Comparison of ENCODE assay signal across 10 mouse cellular contexts in genomic region chr8:126712749-126713148, GRCm38 (mm10).
A peak's percentile ranks its signal among the peaks of the same experiment; 100 is the strongest.
DNase-seq lines count a peak whose midpoint lies in the region; ATAC-seq and TF ChIP-seq lines count a peak whose summit lies in the region.
"Had no signal": no experiment of that assay in that cellular context is flagged by ENCODE, and none has a peak within 500 bp of the region (broad histone marks: within the 10 kb centered on the region; RNA-seq: fewer than 3 reads in every experiment).

No protein-coding gene starts in this region.

- no peak for TF ChIP-seq CTCF in kidney, postnatal 0 days (IDR thresholded peaks at IDR 0.05; ENCODE audit: low read depth)

- no peaks in the 10 kb centered on the region for H3K36me3 ChIP-seq in hindbrain, embryonic 13.5 days
- H3K36me3 ChIP-seq in hindbrain, embryonic 14.5 days (replicated peaks; ENCODE audit: control insufficient read depth, insufficient read depth), result no peaks in the 10 kb centered on the region
- no peaks in the 10 kb centered on the region for H3K36me3 ChIP-seq in kidney, postnatal 0 days (ENCODE audit: insufficient read depth, low read length)
- H3K36me3 ChIP-seq: liver, embryonic 15.5 days had no signal

- no peaks in the 10 kb centered on the region for H3K27me3 ChIP-seq in hindbrain, embryonic 13.5 days
- H3K27me3 ChIP-seq in hindbrain, embryonic 14.5 days (ENCODE audit: control insufficient read depth, insufficient read depth, low read length), result no peaks in the 10 kb centered on the region
- H3K27me3 ChIP-seq in kidney, postnatal 0 days (ENCODE audit: insufficient read depth, low read length), result no peaks in the 10 kb centered on the region
- H3K27me3 ChIP-seq: liver, embryonic 15.5 days had no signal

- no peak for ATAC-seq in hindbrain, embryonic 13.5 days (ENCODE audit: low FRiP score)
- ATAC-seq in hindbrain, embryonic 14.5 days (ENCODE audit: low FRiP score), result no peak
- ATAC-seq in kidney, postnatal 0 days (replicated peaks; ENCODE audit: low FRiP score, low read depth), result no peak

- H3K4me3 ChIP-seq in hindbrain, embryonic 13.5 days, result no peak overlapping the region
- no peak overlapping the region for H3K4me3 ChIP-seq in hindbrain, embryonic 14.5 days (replicated peaks; ENCODE audit: low read length)
- H3K4me3 ChIP-seq in kidney, postnatal 0 days (replicated peaks; ENCODE audit: low read depth, low read length), result no peak overlapping the region
- H3K4me3 ChIP-seq: liver, embryonic 15.5 days had no signal

- H3K27ac ChIP-seq in hindbrain, embryonic 13.5 days, result peak overlapping the region; percentile 40; the same call in 1 of the 2 replicates
- no peak overlapping the region for H3K27ac ChIP-seq in hindbrain, embryonic 14.5 days
- peak overlapping the region; percentile 64 for H3K27ac ChIP-seq in kidney, postnatal 0 days
- H3K27ac ChIP-seq: liver, embryonic 15.5 days had no signal

- H3K4me2 ChIP-seq in hindbrain, embryonic 13.5 days, result no peak overlapping the region
- no peak overlapping the region for H3K4me2 ChIP-seq in hindbrain, embryonic 14.5 days (replicated peaks)
- no peak overlapping the region for H3K4me2 ChIP-seq in kidney, postnatal 0 days (ENCODE audit: low read length)
- H3K4me2 ChIP-seq: liver, embryonic 15.5 days had no signal

- H3K4me1 ChIP-seq in hindbrain, embryonic 13.5 days (replicated peaks), result peaks cover 18% of the 10 kb centered on the region
- H3K4me1 ChIP-seq in hindbrain, embryonic 14.5 days (replicated peaks; ENCODE audit: control insufficient read depth, insufficient read depth, low read length), result peaks cover 10% of the 10 kb centered on the region; the same call in 1 of the 2 replicates
- no peaks in the 10 kb centered on the region for H3K4me1 ChIP-seq in kidney, postnatal 0 days (replicated peaks; ENCODE audit: insufficient read depth, low read length)

- H3K9ac ChIP-seq in hindbrain, embryonic 13.5 days, result no peak overlapping the region
- H3K9ac ChIP-seq in hindbrain, embryonic 14.5 days, result no peak overlapping the region
- no peak overlapping the region for H3K9ac ChIP-seq in kidney, postnatal 0 days (ENCODE audit: low read depth, low read length)
- H3K9ac ChIP-seq: liver, embryonic 15.5 days had no signal

- no peaks in the 10 kb centered on the region for H3K9me3 ChIP-seq in hindbrain, embryonic 13.5 days
- H3K9me3 ChIP-seq in hindbrain, embryonic 14.5 days (ENCODE audit: control insufficient read depth, low read length), result no peaks in the 10 kb centered on the region
- H3K9me3 ChIP-seq in kidney, postnatal 0 days (replicated peaks; ENCODE audit: low read length), result no peaks in the 10 kb centered on the region
- H3K9me3 ChIP-seq: liver, embryonic 15.5 days had no signal

- DNase-seq in hindbrain, embryonic 14.5 days (ENCODE audit: low spot score), result no peak
- peak; percentile 66 for DNase-seq in adrenal gland, postnatal 14 days
- DNase-seq in cerebellum, postnatal 10 days, result peak; percentile 85 to 88
- peak; percentile 83 for DNase-seq in kidney, postnatal 0 days (ENCODE audit: low spot score)
- DNase-seq in gastrocnemius, adult 18-20 months (ENCODE audit: low spot score), result no peak
- no peak for DNase-seq in ovary, adult 18-20 months (ENCODE audit: low spot score)
- no peak for DNase-seq in right cerebral cortex, adult 18-20 months
- DNase-seq: gastrocnemius, postnatal 14 days had no signal

- WGBS in hindbrain, embryonic 13.5 days, result 78% methylated on average over 6 of the region's 6 CpGs
- 65% methylated on average over 6 of the region's 6 CpGs for WGBS in hindbrain, embryonic 14.5 days
- 37% methylated on average over 6 of the region's 6 CpGs for WGBS in kidney, postnatal 0 days

Comparison
In these comparisons a context has a peak if more than half of its experiments do, and no peak if none do; other contexts are left out.
1. DNase-seq: peak in adrenal gland, postnatal 14 days (single experiment), cerebellum, postnatal 10 days (2 of 2) and kidney, postnatal 0 days (single experiment); none in hindbrain, embryonic 14.5 days (single experiment), gastrocnemius, adult 18-20 months (single experiment), ovary, adult 18-20 months (single experiment) and right cerebral cortex, adult 18-20 months (single experiment).